Mouse (Mus musculus) adrenal gland, postnatal 25 days (tissue): ENCODE results near the gene Olfml2a. TPM values are rescaled to one million over a fixed set of nuclear protein-coding genes. Genes with fewer than 3 reads are reported as not detected.
A peak's percentile ranks its signal among the peaks of the same experiment; 100 is the strongest.

Experiments used
- DNase-seq: peaks from one replicate; pipeline ENCODE4 v3.0.0; 2021; ENCODE audit warnings: mixed read lengths
- long read RNA-seq: library from polyadenylated mRNA; stranded (forward); transcript quantifications from one replicate; pipeline ENCODE4 v2.0.0, GENCODE M21; 2021
- total RNA-seq: library from RNA; stranded (reverse); gene quantifications from 2 replicates; pipeline ENCODE4 v1.2.3, GENCODE M21; 2021

Olfml2a gene
- total RNA-seq = 9.3 and 10.6 TPM in 2 replicates
- long read RNA-seq, full-length matches to known transcripts = 3 of 5 reads
- long read RNA-seq, partial matches to known transcripts = 0 of 5 reads
- long read RNA-seq, other reads (novel, unspliced or antisense) = 2 of 5 reads

DNA sequence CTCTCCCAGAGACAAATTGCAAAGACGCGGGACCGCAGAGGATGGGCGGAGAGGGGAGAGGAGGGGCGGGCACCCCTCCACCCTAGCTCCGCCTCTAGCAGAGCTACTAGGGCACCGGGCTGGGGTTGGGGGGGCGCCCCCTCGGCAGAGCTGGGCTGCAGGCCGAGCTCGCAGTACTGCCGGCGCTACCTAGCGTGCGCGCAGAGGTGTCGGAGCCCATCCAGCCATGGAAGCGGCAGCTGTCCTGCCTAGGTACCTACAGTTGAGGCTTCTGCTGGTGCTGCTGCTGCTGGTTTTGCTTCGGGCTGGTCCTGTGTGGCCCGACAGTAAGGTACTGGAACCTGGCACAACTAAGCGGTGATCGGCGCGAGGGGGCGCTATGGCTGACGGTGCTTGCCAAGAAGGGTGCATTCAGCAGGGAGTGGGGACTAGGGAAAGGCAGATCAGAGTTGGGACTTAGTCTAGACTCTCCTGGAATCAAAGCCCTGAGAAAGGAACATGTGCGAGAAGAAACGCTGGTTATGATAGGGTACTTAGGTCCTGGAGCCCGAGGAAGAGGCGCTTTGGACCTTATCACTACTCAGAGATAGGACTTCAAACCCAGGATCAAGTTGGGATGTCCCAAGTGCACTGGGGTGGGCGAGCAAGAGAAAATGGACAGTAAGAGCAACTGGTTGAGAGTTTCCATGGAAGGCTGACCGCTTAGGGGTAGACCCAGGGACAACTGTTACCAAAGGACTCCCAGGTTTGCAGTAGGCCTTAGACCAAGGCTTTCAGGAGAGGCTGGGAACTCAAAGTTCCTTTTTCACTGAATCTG, at the start of gene Olfml2a:
TSS of gene Olfml2a (plus strand) at position 128 of the 817 bp plus-strand sequence.
- DNase-seq = peak; percentile 86

DNA sequence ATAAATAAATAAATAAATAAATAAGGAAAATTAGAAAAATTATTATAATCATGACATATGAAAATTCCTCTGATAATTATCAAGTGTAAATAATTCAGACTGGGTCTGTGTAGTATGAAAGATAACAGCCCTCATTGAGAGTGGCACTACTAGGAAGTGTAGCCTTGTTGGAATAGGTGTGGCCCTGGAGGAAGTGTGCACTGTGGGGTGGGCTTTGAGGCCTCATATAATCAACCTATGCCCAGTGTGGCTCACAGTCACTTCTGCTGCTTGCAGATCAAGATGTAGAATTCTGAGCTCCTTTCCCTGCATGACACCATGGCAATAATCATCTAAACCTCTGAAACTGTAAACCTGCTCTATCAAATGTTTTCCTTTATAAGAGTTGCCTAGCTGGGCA, 28.9 kb upstream of the Olfml2a start:
- DNase-seq = no peak

DNA sequence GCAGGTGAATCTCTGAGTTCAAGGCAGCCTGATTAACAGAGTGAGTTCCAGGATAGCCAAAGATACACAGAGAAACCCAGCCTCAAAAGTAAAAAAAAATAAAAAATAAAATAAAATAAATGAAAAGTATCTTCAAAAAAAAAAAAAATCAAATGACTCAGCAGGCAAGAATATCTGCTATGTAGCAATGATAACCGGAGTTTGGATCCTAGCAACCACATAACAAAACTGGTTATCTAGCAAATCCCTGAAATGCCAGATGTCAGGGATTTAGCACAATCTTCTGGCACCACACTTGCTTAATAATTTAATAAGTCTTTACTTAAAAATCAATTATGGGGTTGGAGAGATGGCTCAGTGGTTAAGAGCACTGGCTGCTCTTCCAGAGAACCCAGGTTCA, 27.5 kb upstream of the Olfml2a start:
- DNase-seq = no peak

DNA sequence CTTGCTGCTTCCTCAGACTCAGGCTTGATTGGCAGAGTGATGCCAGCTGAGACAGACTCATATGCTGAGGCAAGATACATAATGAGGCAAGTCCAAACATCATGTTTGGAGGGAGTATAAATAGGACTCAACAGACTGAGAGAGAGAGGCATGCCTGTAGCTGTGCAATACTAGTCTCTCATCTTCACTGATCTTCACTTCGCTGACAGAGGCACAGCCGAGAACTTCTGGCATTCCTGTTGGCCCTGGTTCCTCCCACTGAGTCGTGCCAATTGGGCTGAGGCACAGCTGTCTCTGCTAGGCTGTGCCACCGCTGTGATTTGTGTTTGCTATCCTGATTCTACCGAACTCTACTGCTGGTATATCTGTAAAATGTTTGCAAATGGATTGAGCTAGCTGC, 25.7 kb upstream of the Olfml2a start:
- DNase-seq = peak; percentile 54

DNA sequence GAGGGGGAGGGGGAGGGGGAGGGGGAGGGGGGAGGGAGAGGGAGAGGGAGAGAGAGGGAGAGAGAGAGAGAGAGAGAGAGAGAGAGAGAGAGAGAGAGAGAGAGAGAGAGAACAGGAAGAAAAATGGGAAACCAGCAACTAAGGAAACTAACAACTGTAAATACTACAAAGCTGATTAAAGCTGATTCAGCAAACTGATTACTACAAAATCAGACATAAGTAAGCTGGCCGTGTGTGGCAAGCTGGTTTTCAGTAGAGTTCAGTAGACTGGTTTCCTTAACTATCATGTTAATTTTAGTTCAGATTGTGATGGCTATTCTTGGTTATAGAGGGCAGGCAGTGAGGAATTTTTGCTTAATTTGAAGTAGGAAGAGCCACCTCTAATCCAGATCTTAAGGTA, 23.2 kb upstream of the Olfml2a start:
- DNase-seq = no peak

DNA sequence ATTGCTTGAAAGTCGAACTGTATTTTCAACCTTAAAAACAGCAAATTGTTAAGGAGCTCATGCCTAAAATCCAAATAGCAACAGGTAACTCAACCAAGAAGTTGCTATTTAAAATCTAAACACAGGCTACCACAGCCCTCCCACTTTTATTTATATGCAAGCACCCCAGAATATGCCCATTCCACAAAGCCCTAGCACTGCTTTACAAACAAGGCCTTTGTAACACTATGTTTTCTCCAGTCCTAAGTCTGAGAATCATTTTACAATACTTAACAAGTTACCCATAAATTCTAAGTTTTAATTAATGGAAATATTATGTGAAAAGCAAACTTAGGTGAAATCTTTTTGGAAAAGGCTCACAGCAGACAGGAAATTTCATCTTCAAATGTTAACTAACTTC, 17.3 kb upstream of the Olfml2a start:
- DNase-seq = no peak

DNA sequence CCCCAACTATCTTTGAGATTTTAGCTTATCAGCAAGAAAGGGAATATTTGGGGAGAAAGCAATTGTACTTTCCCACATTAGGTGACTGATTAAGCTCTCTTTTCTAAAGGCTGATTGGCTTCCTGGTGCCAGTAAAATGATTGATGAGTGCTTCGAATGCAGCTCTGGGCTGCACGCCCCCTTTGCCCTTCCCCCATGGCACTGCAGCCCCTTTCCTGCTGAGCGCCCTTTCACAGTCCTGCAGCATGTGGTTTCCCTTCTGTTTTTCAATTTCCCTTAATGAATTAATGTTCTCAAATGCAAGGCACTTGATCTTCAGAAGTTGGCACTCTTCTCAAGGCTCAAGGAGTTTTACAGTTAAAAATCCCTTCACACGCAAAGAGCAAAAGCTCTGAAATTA, 16.8 kb upstream of the Olfml2a start:
- no peak for DNase-seq

DNA sequence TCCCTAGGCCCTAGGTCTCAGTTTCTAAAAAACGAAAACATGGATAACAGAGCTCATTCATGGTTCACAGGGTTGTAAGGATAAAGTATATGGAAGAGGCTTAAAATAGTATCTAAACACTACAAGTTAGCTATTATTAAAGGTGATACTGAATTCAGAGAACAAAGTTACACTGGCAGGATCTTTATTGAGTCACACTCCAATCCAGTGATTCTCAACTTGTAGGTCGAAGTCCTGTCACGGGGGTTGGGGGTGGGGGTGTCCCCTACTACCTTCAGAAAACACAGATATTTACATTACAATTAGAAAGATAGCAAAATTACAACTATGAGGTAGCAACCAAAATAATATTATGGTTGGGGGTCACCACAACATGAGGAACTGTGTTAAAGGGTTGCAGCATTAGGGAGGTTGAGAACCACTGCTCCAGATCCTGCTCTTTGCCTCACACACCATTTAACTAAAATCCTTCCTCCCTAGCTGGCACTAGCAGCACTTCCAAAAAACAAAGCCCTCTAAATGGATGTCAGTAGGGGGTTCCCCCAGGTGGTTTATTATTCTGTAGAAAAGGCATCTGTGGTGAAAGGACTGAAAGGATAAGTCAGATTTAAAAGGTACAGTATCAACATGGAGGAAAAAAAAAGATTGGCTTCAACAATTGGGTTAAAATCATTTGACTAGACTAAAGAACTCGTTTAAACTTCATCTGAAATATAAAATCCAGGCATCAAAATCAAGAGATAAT, 14.7 kb upstream of the Olfml2a start:
- DNase-seq = no peak

DNA sequence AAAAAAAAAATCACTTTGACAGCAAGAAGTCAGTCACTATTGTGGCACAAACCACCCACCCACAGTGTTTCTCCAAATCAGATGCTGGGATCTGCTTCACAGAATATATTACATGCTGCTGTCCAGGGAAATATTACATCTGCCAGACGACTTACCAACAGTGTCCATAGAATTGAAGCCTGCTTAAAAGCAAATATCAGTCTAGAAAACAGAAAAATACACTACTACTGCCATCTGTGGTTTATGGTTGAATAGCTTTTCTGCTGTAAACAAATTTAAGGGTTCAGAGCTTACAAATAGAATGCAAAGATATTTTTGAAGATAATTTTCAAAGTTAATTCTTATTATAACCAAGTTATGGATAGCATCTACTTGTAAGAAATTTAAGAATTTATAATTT, 10.4 kb upstream of the Olfml2a start:
- no peak for DNase-seq

DNA sequence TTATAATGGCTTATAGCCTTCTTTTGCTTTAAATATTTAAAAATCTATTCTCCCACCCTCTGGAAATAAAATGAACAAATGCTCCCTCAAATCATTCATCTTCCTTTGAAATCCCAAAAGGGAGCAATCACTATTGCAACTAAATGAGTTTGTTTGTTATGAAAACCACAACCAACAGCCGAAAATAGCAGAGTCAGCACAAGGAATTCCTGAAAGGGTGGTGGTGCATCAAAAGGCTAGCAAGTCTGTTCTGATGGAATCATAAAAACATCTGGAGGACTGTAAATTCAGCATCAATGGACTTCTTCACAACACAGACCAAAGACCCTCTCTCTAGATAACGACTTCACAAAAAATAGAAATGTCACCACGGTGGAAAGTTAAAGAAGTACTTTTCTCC, 8.3 kb upstream of the Olfml2a start:
- no peak for DNase-seq

DNA sequence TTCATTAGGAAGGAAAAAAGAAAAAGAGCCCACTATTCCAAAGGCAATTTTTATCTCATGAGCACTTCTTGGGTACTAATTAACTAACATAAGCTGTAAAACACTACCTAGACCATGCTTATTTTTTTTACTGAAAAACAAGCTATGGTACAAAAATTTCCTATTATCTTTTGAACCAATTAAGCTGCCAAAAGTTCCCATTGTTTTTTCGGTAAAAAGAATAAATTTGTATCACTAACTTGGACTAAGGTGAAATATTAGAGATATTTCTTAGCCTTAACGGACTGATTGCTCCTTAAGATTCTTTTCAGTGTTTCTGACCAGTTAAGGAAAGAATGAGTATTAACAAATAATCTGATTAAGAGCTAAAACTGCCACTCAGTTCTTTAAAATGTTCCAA, 7.9 kb upstream of the Olfml2a start:
- no peak for DNase-seq

DNA sequence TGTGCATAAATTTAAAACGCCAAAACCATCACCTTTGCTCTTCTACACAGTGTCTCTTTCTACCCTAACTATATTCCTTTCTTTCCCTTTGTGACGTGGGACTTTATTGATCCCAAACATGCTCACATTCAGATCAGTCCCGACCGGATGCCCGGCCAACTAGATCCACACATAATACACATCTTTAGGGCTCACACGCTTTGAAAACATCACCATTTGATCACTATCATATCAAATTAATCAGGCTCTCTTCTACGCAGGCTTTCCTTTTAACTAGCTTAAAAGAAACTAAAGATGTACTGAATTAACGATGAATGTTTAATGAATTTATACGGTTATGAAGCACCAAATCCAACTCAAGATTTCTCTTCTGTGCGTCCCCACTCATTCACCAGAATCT, 7.2 kb upstream of the Olfml2a start:
- no peak for DNase-seq

DNA sequence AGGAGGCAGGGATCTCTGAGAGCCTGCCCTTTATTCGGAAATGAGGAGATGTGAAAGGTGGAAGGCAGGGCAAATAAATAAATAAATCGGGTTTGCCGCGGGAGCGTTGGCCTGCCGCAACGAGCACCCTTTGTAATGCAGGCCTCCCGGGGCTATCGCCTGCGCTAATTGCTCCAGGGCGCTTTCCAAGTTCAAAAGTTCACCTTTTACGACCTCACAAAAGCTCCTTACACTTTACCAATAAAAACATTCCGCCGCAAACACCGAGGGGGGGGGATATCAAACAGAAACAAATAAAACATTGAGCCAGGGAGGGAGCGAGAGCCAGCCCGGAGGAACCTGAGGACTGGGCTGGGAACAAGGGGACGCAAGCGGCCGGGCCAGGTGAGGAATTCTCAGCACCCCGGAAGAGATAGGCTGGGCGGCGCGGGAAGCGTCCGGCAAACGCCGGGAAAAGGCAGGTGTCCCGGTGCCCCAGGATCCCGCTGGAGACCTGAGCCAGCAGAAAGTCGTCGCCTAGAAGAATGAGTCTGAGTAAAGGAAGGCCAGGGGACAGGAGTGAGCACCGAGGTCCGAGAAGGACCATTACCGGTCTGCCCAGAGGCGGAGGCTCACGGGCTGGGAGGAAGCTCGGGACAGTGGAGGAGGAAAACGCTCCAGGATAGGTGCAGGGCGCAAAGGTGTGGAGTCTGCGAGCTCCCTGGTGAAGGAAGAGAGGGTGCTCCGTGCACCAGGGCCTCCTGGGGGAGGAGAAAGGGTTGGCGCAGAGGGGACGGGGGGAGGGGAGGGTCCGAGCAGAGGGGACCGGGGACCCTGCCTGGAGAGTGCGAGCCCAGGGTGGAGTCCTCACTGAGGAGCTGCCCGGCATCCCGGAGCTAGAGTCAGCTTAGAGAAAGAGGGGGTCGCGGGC, 6.4 kb upstream of the Olfml2a start:
- DNase-seq = peak; percentile 33

DNA sequence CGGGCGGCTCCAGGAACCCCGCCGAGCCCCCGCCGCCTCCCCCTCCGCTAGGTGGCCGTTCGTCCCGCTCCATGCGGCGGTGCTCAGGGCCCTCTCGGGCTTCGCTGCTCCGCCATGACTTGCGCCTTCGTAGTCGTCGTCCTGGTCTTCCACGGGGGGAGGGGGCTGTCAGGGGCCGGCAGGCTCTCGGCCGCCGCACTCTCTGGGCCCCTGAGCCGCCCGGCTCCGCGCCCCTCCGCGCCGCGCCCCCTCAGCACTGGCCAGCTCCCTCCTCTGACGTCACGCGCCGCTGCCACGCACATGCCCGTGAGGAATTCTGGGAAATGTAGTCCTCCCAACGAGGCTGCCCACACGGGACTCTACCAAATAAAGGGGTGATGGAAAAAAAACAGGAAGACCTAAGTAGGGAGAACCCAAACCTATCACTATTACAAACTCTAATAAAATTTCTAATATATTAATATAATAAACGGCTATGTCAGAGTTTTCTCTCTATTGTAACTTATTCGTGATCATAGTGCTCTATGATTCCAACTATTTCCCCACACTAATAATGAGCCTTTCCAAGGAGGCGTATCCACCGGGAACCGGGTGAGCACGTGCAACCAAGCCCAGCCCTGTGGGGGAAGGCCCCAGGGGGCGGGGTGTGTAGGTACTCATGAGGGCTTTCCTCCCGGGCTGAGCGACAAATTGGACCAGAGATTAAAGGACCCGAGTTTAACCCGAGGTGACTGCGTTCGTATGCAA, 5.5 kb upstream of the Olfml2a start:
- DNase-seq = peak; percentile 93

DNA sequence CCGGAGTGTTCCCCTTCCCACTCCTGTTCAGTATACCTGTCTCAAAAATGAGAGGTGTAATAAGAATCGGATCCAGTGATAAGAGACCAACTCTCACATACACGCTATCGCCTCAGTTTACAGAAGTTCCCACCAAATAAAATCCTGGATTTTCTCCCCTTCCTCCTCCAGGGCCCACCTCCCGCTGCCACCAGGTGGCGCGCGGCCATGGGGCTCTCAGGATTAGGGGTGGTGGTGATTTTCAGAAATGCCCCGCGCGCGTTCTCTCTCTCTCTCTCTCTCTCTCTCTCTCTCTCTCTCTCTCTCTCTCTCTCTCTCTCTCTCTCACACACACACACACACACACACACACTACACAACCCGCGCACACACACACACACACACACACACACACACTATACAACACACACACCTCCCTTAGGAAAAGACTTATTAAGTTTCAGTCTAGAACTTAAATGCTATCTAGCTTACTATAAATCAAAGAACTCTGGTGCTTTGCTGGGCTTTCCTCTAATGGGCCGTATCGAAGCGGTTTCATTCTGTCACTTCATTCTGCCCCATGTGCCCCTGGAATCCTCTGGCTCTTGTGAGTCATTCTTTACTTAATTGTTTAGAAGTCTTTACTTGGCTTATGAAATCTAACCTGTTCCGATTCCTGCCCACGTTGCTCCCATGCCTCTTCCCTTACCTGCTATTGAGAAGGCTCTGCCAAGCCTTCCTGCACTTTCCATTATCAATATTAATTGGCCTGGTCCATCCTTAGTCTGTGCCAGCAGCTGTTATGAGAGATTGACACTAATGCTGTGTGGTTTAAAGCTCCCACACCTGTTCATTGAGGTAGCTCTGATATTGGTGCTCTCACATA, 4.4 kb upstream of the Olfml2a start, which contains the start of gene Nr6a1:
TSS of gene Nr6a1 (minus strand) at position 574 of the 865 bp plus-strand sequence.
- peak; percentile 78 for DNase-seq

DNA sequence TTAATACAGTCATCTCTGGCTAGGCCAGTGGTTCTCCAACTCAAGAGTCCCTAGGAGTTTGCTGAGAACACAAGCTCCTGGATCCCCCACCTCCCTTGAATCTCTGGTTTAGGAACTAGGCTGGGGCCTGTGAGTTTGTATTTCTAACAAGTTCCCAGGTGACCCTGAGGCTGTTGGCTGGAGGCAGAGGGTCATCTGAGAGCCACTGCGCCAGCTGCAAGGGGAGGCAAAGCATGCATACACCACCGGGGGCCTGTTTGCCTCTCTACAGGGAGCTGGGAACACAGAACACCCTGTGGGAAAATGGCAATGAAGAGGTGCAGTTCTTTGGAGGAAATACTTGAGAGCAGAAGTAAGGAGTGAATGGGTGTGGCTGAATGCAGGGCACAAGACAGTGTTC, 1.5 kb upstream of the Olfml2a start:
- no peak for DNase-seq

DNA sequence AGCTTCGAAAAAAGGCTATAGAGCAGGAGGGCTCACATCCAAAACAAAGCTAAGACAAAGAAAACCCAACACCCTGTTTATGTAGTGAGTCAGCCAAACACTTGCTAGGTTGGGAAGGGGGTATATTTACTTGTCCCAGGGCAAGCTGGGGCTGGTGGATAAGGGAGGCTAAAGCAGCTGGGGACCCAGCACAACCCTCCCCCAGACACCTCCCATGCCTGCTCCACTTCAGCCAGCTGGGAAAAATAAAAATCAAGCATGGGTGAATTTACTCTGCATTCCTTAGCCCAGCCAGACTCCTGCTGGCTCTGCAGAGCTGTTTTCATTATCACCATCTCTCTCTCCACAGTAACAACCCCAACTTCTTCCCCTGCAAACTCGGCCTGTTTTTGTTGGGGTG, 2.2 kb downstream of the Olfml2a start:
- DNase-seq = no peak

DNA sequence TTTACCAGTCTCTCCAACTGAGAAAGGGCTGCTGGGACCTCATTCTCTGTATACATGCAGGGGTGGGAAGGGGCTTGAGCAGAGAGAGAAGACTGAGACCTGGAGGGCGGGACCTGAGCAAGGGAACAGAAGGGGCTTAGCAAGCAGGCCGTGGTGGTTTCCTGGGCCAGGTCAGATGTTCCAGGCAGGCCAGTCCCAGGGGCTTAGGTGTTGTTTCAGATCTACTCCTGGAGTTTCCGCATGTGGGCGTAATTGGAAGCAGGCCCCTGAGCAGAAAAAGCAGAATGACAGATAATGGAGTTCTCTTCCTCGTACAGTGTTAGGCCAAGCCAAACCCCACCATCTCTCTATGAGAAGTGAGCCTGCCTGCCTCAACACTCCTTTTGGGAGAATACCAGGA, 3.2 kb downstream of the Olfml2a start:
- DNase-seq = no peak

DNA sequence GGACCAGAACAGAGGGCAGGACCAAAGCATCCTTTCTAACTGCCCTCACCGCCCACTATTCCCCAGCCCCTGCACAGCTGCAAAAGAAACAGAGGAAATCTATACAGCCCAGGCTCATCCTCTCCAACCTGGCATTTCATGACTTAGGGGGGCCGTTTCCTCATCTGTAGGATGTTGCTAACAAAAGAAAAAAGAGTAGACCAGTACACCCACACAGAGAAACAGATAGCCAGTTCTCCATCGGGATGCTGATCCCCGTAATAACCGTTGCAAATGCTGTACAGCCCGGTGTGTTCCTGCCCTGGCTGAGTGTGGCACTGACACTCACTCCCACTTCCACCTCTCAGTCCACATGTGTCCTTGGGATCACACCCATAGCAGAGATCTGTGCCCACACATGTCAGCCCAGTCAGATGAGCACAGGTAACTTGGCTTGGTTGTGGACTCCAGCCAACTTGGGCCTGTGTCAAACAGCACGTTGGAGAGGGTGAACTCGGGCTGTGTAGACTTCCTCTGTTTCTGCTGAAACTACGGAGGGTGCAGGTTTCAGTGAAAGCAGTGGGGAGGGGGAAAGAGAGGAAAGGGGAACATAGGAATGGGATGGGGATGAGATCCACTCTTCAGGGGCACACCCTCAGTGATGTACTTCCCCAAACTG, 5.1 kb downstream of the Olfml2a start:
- no peak for DNase-seq

DNA sequence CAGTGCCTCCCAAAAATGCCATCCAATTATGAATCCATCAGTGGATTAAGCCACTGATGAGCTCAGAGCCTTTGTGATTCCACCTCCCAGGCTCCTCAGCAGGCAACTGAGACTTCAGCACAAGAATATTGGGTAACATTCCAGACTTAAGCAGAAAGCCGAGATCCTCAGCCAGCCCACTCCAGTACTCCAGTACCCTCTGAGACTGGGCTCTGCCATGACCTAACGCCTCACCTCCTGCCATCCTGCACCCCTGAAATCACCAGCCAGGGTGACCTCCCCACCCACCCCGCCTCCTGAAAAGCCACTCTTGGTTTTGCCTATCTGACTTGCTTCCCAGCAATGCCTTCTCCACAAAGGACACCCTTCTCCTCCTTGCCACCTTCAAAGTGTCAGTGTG, 5.6 kb downstream of the Olfml2a start:
- DNase-seq = no peak
